Mouse (Mus musculus) small intestine, adult 2 months (tissue): ENCODE data around the gene Scamp1.

Source experiments
- CTCF ChIP-seq: fragments of 200-500 bp; IDR thresholded peaks from 2 replicates; pipeline ENCODE4 v1.5.1; 2012; ENCODE audit warnings: low read depth, mild to moderate bottlenecking, control low read depth, inconsistent platforms, low read length, moderate library complexity, mixed read lengths; ENCODE audit not compliant: insufficient replicate concordance, insufficient read length; ENCODE audit errors: extremely low read depth
- POLR2A ChIP-seq: fragments of 200-500 bp; IDR thresholded peaks from 2 replicates; pipeline ENCODE4 v1.6.1; 2012; ENCODE audit warnings: low read depth, mild to moderate bottlenecking, control low read depth, inconsistent platforms, low read length, moderate library complexity

DNA sequence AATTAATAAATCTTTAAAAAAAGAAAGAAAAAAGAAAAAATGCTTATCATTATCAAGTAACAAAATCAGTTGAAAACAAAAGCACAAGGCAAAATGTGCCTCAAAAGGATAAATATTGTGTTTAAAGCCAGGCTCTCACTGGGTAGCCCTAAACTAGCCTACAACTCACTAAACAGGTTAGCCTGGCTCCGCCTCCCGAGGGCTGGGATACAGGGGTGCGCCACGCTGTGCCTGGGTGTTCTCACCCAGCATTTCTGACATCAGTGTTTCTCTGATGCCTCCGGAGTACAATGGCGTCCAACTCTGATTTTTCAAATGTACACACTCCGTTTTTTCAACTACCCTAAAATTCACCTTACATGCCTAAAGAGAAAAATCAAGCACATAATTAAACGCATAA, 24.7 kb downstream of the Scamp1 start:
- TF ChIP-seq CTCF (no peak), POLR2A (no peak)
